Mouse (Mus musculus): ENCODE results near the gene Kcna5.

The Kcna5 gene

DNA sequence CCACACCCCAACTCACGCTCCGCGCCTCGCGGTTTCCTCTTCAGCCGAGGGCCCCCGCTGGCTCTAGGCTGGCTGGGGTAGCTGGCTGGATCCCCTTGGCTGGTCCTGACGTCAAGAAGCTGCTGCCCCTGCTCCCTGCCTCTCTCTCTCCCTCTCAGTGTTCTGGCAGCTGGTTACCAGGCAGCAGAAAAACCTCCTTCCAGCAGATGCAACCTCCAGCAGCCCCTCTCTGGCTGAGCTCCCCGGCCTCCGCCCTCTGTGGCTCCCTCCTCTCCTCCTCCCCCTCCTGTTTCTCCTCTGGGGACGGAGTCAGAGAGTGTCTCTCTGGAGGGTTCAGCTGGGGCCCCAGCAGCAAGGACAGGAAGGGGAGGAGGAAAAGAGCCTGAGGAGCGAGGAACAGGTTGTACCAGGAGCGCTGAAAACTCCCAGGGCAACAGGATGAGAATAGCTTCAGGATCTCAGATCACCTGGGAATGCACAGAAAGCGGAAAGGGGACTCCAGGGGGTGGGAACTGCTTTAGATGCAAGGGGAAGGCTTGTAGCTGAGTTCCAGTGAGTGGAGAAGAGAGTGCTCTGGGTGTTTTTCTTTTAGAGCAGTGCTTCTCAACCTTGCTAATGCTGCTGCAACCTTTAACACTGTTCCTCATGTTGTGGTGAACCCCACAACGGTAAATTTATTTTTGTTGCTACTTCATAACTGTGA lies at the start of gene Kcna5:
Kcna5 (minus strand) TSS at position 205 of the 703 bp plus-strand sequence.
- DNase-seq (ENCODE audit: low spot score in 2 of 2): no peak

DNA sequence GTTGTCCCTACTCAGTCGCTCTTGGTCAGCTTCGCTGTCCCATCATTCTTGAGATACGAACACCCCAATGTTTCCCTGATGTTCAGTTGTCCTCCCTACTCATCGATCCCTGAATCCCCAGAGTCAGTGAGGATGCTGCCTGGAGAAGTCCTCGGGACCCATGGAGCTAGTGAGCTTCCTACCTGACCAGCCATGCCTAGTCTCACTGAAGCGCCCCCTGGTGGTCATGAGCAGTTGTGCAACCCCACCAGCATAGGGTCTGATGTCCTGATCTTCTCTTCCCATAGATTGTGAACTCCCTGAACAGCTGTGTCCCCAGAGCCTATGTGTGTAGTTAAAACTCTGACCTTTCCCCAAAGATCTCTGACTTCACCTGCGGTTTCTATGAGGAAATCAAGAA lies 47.9 kb upstream of the Kcna5 start:
- no peak for DNase-seq (ENCODE audit: low spot score in 2 of 2)

DNA sequence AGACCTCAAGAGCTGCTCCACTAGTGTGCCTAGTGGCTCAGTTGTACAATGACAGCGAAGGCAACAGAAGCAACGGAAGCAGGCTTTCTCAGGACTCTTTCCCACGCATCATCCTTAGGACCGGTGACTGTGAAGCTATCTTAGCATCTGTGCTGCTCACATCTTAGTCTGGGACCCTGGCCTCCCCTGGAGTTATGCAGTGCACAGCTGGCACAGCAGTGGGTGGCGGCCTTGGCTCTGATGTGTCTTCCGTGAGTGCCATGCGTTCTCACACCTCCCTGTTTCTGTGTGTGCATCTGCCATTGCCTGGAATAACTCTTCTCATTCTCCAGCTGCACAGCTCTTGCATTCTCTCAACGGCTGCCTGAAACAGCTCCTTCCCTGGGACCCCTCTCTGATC lies 46.4 kb upstream of the Kcna5 start:
- peak in 1 of 2 experiments; percentile 65 for DNase-seq (ENCODE audit: low spot score in 2 of 2)

DNA sequence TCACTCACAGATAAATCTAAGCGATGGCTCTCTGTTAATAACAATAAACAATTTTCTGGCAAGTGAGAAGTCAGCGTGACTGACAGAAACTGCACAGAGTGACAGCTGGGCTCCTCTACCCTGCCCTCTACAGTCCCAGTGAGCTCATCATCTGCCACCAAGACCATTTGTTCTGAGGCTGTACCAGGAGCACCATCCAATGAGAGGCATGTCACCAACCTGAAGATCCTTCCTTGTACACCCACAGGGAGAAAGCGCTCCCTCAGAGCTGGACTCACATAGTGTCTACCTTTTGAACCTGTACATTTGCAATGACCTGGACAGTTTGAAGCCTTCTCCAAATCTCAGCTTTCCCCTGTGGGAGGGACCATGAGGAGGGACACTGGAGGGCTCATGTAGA lies 45.4 kb upstream of the Kcna5 start:
- no peak for DNase-seq (ENCODE audit: low spot score in 2 of 2)

DNA sequence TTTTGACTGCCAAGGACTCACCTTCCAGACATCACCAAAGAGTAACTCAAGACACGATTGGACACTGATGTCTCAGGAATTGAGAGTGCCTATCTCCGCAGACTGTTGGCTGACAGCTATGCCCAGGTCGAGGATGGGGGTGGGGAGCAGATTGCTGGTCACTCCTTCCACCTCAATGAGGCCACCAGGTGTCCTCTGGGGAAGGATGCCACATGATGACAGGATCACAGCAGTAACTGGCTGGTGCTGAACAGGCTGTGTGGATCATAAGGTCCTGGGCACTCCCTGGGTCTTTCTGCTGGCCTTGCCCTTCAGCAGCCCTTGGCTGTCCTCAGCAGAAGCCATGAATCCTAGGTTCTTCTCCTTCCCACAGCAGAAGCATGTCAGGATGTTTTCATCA lies 42.2 kb upstream of the Kcna5 start:
- DNase-seq (ENCODE audit: low spot score in 2 of 2): no peak

DNA sequence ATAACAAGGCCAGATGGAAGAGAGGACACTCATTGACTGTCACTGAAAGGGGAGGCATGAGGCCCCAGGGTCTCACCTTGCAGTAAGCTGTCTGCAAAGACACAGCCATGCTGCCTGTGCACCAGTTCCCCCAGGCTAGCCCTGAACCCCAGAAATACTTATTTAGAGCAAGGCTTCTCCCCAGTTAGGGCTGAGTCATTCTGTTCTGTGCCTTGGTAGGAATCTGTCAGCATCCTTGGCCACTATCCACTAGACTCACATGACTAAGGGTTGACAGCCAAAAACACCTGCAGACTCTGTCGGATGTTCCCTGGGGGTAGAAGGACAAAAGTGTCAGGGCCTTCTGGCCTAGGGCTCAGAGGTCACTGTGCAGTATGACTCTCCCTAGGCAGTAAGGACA lies 41.4 kb upstream of the Kcna5 start:
- DNase-seq (ENCODE audit: low spot score in 2 of 2): no peak

DNA sequence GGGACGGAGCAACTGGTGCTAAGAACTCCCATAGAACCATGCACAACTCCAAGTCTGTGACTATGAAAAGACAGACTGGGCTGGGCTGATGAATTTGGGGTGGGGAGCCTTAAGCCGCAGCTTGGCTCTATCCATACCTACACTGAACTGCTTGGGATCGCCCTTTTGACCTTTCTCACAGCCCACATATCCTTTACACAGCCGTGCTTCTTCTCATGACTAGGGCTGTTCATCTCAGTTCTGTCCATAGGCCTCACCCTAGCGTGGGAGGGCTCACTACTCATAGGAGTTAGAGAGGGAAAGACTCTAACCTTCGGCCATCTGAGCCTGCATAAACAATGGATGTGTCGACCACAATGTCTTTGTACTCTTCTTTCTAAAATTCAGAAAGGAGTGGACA lies 39.6 kb upstream of the Kcna5 start:
- no peak for DNase-seq (ENCODE audit: low spot score in 2 of 2)

DNA sequence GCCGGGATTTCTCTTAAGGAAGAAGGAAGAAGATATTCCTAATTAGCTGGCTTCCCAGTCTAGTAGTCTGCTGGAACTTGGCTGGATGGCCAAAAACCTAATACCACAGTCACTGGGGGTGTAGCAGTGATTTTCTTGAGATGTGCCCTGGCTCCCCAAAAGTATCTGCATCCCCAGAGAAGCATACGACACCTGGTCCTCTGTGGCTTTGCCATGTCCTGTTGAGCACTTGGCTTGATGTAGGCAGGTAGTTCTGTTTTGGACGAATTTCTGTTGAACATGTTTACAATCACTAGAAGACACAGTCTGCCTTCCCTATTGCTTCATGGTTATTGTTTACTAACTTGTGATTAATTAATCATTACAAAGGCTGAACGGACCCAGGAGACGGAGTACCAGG lies 37.8 kb upstream of the Kcna5 start:
- no peak for DNase-seq (ENCODE audit: low spot score in 2 of 2)

DNA sequence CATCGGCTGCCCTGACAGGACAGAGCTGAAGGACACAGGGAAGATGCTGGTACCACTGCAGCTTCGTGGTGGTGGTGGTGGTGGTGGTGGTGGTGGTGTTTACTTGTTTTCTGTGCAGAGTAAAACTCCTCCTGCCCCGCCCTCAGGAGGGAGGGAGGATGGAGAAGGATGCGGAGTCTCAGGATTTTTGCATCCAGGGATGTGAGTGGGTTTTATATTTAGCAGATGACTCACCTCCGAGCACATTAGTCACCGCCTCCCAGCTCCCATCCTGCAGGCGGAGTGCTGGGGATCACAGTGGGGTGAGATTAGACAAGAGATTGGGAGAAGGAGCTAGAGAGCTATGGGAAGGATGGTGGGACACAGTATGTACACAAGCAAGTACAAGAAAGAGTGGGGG lies 34.6 kb upstream of the Kcna5 start:
- DNase-seq (ENCODE audit: low spot score in 2 of 2): peak; percentile 45 to 61

DNA sequence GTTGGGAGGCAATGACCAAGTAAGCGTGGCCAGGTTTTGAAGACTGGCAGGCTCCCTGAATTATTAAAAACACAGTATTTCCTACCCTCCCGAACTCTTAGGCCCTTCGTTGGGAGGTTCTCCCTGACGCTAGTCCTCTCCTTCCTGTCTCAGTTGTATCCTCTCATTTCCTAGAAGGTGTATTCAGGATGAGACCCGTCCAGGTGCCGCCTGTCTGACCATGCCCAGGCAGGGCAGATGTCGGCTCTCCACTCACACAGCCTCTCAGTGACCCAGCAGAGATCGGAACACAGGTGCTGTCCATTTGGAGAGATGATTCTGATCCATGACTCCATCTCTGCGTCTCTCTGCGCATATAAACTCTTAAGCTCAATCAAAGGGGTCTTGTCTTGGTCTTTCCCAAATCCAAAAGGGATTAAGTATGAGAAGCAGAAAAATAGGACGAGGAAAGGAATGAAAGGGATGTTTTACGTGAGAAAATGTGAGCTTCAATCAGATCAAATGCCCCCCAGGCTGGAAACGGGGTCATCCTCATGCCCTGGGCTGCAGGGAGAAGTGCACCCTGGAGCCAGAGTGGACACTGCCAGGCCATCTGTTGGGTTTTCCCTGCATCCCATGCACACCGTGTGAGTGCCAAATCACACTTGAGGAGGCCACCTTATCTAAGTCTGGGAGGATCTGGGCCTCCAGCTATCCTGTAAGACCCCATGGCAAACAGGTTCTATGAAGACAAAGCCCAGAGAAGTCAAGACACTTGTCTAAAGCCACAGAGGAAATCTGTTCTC lies 33.0 kb upstream of the Kcna5 start:
- DNase-seq (ENCODE audit: low spot score in 2 of 2): no peak

DNA sequence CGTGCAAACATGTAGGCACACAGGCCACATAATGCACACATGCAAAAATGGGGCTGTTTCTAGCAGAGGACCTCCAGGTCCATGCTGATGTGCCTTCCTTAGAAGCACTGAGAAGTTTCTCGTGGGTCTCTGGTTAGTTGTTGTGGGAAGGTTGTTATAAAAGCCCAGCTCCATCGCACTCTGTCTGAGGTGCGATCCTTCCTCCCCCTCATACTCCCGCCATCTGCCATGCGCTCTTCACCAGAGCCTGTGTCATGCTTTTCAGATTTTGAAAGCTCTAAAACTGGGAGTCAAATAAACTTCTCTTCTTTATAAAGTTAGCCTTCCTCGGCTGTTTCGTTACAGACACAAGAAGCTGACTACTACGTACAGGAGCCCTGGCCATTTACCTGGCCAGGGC lies 32.1 kb upstream of the Kcna5 start:
- no peak for DNase-seq (ENCODE audit: low spot score in 2 of 2)

DNA sequence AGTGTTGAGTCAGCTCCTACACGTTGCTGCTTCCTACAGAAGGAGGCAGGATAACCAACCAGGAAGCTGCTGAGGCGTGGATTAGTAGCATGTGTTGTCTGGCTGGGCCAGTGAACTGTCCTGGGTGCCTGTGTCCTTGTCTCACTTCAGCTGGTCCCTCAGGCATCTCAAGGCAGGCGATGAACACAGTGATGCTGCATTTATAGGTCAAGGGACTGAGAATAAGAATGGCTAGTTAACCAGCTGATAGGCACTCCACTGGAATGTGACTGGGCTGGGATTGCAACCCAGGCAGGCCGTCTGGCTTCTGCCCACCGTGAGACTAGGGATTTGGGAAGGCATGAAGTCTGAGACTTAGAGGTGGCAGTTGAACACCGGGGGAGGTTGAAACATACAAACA lies 29.2 kb upstream of the Kcna5 start:
- no peak for DNase-seq (ENCODE audit: low spot score in 2 of 2)

DNA sequence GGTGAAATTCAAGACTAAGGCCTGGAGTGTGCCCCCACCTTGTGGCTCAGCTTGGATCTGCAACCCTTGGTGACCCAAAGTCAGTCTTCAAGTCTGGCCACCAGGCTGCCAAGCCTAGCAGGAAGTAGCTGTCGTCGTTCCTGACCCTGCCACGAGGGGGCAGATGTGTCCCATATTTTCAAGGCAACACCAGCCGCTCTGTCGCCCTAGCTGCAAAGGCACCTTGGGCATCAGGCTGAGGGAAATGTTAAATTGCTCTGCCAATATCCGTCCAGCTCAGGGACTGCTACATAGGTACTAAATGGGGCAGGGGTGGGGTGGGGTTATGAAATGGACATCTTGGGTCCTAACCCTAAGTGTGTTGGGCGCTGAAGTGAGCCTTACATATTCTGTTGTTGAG lies 28.7 kb upstream of the Kcna5 start:
- DNase-seq (ENCODE audit: low spot score in 2 of 2): peak; percentile 79 to 85

DNA sequence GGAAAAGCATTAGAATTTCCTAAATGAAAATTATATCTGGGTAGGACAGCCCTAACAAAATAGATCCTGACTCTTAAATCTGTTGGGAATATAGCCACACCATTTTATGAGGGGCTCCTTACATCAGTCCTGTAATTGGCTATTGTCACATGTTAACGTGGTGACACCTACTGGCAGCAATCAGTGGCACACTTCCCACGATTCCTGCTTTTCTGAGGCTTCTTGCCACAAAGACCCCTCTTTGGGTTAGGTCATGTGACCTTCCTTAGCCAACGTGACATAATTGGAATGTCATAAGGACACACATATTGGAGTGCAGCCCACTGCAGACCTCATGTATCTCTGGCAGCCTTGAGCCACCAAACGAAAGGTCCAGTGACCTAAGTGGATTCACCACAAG lies 26.5 kb upstream of the Kcna5 start:
- no peak for DNase-seq (ENCODE audit: low spot score in 2 of 2)

DNA sequence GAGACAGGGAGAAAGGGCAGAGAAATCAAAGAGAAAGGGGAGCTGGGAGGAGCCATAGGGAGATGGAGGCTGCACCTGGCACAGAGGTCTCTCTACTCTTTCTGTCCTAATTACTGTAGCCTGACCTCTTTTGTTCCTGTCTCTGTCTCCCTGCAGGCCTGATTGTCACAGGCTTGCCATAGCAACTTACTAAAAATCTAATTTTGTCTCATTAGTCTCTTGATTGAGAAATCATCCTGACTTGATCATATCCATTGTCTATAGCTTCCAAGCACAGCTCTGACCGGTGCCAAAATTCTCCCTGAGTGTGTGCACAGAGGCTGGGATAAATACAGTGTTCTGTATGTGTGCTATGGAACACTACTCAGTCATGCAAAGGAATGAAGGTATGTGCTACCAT lies 25.5 kb upstream of the Kcna5 start:
- DNase-seq (ENCODE audit: low spot score in 2 of 2): no peak

DNA sequence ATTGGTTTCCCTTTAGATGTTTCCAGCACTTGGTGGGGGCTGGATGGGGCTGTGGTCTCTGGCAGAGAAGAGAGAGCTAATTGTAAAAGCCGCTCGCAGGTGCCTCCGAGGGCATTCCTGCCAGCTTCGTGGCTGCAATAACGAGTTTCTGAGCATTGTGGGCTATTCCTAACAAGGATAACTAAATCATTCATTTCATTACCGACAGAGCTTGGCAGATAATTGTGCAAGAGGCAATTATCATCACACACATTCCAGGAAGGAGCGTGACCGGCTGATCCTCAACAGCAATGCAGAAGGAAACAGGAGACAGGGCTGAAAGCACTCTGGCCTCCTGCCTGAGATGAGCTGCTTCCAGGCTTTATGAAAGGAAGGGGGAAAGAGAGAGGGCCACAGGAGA lies 24.8 kb upstream of the Kcna5 start:
- no peak for DNase-seq (ENCODE audit: low spot score in 2 of 2)

DNA sequence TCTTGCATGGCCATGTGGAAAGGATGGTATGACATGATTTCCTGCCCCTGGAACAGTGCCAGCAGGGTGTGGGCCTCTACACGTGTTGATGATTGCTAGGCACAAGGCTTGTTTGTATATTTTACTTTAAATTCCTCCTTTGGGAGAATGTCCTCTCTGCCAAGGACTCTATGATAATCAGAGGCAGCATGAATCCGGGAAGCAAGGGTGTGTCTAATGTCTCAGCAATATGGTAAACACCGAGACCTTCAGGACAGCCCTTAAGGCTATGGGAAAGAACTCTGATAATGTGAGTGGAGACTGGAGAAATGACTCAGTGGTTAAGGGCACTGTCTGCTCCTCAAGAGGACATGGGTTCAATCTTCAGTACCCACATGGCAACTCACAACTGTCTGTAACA lies 23.1 kb upstream of the Kcna5 start:
- no peak for DNase-seq (ENCODE audit: low spot score in 2 of 2)

DNA sequence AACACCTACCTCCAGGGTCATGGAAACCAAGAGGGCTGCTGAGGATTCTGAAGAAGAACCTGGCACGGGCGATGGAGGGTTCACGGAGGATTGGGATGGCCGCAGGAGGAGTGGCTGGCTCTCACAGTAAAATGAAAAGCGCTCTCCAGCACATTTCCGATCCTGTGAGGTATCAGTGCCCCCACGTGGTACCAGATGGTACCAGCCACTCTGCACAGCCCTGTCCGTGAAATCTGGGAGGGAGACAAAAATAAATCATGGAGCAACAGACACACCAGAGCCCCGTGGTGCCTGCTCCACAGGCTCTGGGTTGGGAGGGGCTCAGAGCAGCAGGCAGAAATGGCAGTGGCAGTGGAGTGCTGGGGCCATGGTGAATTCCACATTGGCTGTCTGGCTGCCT lies 18.6 kb upstream of the Kcna5 start:
- DNase-seq (ENCODE audit: low spot score in 2 of 2): peak in 1 of 2 experiments; percentile 44

DNA sequence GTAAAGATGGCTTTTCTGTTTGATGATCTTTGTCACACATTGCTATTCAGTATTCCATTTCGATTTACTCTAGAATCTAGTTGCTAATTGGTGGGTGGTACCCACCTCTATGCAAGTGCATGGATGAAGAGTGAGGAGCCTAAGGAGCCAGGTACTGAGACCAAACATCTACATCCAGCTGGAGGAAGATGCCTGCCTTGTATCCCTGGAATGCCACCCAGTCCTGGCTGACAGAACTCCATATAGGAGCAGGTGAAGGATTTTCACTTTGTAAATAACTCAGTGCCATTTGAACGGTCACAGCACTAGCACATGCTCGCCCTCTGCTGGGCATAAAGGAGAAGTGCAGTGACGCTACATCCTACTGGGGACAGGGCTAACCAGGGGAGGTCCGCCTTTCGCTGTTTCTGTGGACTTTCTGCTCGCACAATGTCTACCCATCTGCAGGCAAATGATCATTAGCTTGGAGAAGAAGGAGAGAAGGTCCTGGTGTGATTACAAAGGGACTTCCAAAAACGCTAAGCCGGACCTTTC lies 16.7 kb upstream of the Kcna5 start:
- DNase-seq (ENCODE audit: low spot score in 2 of 2): peak in 1 of 2 experiments; percentile 33

DNA sequence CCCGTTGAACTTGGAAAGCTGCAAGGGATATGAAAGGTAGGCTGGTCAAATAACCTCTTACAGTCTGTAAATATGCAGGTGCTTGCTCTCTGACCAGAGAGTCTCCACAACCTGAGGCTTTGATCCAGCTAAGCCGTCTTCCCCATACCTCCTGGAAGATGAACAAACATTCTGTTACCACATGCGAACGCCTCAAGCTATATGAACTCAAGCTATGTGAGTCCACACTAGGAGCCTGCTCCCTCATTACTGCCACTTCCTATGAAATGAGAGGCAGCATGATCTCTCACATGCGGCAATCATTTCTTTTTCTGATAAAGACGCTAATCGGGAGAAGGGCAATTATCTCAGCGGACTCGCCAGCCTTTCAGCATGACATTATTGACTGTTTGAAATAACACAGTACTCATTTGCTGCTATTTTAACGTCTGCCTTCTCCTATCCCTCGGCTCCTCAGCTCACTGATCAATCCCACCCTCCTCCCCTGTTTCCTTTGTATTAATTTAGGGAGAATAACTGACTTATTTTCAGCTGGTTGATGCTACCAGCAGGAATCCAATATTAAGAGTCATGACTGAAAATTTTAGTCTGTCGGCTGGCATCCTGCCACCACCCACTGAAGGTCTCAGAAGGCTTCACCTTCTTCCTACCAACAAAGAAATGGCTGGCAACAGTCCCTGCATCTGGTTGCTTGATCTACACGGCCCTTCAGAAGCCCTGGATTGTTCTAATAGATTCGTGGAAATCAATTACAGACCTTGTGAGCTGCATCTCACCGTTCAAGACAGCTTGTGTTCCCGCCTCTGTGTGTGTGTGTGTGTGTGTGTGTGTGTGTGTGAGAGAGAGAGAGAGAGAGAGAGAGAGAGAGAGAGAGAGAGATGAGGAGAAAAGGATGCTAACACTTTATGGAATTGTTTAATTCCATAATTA lies 9.2 kb upstream of the Kcna5 start:
- DNase-seq (ENCODE audit: low spot score in 2 of 2): no peak

DNA sequence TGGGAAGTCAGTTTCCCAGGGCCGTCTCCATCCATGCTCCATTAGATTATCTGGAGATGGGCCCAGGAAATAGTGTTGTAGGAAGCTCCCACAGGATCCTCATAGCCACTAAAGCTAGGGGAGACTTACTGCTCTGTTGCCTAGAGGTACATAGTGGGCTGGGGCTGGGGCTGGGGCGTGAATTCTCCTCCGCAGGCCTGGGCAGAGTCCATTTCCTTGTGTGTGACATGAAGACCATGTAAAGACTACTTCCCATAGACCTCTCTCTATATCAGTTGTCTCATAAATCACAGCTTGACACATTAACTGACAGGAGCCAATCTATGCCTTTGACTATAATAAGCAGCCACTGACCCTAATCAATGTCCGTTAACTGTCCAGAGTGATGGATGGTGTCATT lies 7.5 kb upstream of the Kcna5 start:
- DNase-seq (ENCODE audit: low spot score in 2 of 2): no peak

DNA sequence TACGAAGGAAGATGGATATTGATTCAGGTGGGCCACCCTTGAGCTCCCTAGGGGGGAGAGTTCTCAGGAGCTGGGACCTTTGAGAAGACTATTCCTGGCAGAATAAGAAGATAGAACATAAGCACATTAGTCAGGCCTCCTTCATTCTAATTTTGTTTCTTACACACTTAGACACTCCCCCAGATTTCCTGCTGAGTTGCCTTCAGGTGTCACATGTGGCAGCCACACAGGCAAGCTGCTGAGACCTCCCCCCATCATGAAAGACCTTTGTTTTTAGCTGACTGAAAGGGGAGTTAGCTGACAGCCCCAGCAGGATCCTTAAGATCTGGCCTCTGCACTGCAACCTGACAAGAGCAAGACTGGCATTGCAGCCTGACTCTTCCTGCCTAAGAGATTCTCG lies 2.3 kb upstream of the Kcna5 start:
- DNase-seq (ENCODE audit: low spot score in 2 of 2): no peak
